Mouse (Mus musculus): Measurements from ENCODE around the gene Gm10985. TPM values are rescaled to one million over a fixed set of nuclear protein-coding genes. Genes with fewer than 3 reads are reported as not detected.

The Gm10985 gene
- total RNA-seq (2021): not detected
- long read RNA-seq, experiment 1: 0 reads
- long read RNA-seq, experiment 2: 0 reads

DNA sequence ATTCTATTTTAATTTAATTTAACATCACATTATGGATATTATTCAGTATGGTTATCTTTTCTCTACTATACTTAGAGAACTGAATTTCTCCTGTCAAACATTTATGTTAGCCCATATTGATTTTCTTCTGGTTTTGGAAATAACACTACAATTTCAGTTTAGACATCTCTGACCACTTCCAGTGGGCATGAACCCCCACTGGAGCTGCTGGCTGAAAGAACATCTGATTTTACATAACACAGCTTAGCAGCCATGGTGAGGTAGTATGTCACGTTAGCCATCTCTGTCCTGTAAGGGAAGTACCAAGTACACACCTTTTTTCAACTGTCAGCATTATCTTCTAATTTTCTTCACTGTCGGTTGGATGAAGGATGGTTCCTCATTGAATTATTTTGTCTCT lies at the start of gene Gm10985:
Gene Gm10985, plus strand, starts transcription at position 301 of the 400 bp plus-strand sequence.
- no peak for DNase-seq
- intact Hi-C loops (cut with DNase I): no loop called here

DNA sequence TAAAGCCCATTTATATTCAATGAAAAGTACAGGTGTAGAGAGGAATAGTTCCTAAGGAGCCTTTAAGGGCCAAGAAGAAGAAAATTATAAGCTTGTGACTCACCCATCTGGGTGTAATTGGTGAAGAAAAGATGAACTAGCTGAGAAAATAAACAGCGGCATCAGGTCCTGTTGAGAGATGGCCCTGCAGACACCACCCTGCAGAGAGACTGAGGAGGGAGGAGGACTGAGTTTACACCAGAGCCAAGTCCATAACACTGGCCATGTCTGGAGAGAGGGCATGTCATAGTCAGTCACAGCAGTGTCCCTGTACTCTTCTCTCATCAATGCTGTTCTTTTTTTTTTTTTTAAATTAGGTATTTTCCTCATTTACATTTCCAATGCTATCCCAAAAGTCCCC lies 48.0 kb upstream of the Gm10985 start:
- no peak for DNase-seq
- intact Hi-C loops (cut with DNase I): no loop called here

DNA sequence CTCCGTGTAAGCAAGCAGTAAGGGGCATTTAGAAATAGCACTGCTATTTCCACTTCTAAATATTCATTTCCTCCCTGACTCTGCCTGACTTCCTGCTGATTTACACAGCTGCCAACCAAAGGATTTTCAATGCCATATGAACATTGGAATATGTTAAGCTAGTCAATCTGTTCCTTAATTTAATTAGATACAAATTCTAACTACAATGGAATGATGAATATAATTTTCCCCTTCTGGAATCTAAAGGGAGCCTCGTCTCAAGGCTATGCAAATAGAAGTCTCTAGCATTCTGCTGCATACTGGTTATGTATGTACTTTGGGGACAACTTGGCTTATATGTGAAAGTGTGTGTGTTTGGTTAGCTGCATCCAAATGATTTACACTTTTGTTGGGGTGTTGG lies 45.2 kb upstream of the Gm10985 start:
- intact Hi-C loops (cut with DNase I): no loop called here
- DNase-seq: no peak

DNA sequence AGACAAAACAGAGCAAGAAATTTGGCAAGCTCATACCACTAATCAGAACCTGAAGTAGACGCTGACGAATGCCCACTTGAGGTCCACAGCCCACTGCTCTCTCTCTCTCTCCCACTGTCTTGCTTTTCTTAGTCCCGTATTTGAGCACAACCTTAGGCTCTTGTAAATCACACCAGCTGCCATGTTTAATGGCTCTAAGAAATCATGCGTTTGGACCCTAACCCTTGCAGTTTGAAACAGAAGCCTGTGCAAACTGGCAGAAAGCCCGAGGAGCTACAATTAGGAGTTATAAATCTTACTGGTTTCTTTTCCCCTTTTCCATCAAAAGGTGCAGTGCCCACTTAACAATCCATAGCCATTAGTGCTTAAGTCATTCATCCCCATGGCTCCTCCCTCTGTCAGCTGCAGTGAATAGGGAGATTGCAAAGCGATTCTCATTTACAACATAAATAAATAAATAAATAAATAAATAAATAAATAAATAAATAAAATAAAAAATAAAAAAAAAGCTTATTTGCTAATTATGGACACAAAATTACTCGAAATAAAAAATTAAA lies 31.4 kb upstream of the Gm10985 start:
- no peak for DNase-seq
- intact Hi-C loops (cut with DNase I): no loop called here

DNA sequence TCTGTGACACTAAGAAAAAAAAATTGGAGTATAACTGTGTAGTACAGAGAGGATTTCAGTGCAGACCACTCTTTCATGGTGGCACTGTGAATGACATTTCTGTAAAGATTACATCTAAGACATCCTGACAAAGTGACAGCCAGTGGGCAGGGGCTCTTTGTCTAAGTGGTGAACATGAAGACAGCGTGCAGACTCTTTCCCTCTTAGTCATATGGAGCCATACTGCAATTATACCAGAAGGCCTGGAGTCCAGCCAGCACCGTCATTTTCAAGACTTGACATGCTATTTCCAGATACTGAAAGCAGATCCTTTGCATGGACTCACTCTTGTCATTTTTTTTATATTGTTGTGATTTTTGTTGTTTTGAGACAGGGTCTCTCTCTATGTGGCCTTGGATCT lies 10.6 kb upstream of the Gm10985 start:
- DNase-seq: no peak
- intact Hi-C loops (cut with DNase I): no loop called here

DNA sequence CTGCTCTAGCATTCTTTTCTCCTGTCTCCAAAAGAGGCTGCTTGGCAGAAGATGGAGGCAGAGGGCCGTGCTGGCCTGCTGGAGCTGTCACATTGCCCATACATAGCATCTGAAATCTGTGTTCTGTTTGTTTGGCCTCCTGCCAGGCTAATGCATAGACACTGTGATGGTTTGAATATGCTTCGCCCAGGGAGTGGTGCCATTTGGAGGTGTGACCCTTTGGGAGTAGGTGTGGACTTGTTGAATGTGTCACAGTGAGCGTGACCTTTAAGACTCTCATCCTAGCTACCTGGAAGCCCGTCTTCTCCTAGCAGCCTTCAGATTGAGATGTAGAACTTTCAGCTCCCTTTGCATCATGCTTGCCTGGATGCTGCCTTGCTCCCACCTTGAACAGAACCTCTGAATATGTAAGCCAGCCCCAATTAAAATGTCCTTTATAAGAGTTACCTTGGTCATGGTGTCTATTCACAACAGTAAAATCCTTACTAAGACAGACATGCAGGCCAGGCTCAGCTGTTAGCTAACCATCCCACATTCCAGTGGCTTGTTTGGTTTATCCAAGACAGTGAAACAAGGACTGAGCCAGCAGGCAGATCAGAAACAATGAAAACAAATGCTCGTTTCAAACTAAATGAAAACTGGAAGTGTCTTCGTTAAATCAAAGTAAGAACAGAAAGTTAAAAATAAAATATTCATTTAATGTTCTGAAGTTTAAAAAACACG lies 1.5 kb downstream of the Gm10985 start:
- no peak for DNase-seq
- intact Hi-C loops (cut with DNase I): no loop called here

DNA sequence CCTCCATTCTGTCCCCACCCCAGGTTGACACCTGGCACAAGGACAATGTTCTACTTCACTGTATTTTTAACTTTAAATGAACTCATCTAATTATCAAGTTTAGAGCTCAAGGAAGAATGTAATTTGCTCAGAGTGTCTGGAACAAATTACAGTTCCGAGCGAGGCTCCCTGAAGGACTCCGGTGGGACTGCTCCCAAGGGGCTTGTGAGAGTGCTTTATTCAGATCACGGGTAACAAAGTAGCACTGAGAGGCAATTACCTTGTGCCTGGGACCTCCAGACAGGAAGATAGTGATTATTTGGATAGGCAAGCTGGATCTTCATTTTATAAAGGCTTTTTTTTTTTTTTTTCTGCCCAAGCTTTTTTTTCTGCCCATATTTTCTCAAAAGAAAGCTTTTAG lies 2.8 kb downstream of the Gm10985 start:
- DNase-seq: no peak
- intact Hi-C loops (cut with DNase I): no loop called here

DNA sequence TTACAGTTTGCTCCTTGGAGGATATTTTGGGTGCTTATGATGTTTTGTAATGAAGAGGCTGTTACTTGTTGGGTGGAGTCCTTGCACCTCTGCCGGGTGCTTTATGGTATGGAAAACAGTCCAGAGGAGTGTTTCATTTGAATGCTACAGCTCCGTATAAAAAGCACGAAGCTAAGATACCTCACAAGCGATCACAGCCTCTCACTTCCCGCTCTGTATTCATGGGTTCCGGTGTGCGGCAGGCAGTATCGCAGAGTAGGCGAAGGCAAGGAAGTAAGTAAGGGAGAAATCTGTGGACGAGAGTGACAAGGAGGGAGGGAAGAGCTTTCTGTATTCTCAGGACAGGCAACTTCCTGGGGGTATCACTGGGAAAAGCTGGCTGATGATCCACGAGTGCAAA lies 3.4 kb downstream of the Gm10985 start:
- DNase-seq: no peak
- intact Hi-C loops (cut with DNase I): no loop called here

DNA sequence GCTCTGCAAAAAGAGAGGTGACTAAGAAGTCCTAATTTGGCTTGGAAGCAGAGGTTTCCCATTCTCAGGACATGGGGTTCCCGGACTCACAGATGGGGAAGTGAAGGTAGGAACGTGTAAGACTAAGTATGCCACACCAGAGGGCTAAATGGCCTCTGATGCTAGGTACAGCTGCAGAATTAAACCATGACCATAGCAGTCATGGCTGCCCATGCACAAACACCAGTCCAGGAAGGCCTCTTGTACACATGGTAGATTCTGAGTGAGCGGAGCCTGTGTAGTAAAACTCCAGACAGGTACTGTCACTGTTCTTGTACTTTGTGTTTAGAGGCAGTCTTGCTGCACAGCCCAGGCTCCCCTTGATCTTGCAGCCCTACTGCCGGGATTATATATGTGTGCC lies 9.4 kb downstream of the Gm10985 start:
- no peak for DNase-seq
- intact Hi-C loops (cut with DNase I): no loop called here

DNA sequence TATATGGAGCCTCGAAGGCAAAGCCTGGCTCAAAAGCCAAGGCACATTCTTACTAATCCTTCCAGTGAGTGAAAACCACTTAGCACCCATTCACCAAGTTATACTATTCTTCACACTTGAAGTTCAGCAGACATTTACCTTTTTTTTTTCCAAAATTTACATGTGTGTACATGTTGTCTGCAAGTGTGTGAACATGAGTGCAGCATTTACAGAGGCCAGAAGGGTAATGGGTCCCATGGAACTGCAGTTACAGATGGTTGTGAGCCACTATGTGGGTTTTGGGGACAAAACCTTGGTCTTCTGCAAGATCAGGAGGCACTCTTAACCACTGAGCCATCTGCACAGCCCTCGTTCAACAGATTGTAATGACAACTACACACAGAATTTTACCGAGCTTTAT lies 9.9 kb downstream of the Gm10985 start:
- no peak for DNase-seq
- intact Hi-C loops (cut with DNase I): no loop called here

DNA sequence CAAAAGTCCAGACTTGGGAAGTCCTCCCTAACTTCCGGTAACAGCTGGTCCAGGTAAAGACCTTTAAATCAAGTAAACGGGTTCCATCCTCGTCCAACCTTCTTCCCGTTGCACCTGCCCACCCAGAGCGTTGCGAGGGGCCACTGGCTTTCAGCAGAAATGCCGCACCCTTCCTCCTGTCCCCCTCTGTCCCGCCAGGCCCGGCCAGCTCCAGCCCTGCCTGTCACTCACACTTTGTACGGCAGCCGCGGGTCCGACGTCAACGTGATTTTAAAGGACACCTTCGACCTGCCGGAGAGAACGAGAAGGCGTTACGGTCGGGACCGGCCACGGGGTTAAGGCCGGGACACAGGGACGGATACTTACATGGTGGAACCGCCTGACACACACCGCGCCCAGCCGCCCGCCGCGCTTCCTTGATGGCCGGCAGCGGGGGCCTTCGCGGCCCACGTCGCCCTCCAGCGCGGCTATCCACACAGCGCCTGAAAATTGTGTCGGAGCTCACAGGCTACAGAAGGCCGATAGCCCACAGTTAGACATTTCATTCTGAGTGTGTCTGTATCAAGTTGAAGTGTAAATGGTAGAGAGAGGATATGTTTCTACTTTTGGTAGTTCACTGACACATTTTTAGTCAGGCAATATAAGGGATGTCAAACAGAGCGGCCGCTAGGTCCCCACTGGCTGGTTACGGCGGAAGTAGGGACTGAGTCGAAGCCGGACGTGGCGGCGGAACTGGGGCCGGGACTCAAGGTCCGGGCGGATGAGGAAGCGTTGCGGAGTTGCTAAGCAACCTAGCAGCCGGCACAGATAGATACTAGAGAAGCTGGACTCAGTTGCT lies 18.7 kb downstream of the Gm10985 start, which contains the start of gene Ufm1:
Gene Ufm1, minus strand, starts transcription at position 448 of the 838 bp plus-strand sequence.
- intact Hi-C loops (cut with DNase I): no loop called here
- peak; percentile 84 to 92 for DNase-seq

DNA sequence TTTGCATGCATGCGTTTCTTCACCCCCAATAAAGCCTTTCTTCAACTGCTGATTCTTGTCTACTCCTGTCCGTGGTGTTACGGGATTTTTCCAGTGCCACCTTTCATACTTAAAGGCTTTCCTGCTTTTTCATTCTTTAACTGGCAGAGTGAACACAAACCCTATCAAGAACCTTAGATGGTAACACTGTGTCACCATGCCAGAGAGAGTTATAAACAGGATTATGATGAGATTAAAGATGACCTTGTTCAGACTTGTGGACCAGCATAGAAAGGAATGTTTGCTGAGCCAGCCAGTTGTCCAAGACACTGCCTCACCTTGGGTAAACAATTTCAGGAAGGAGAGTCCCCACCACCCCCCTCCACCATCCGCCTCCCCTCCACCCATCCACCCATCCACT lies 23.3 kb downstream of the Gm10985 start:
- no peak for DNase-seq
- intact Hi-C loops (cut with DNase I): no loop called here

DNA sequence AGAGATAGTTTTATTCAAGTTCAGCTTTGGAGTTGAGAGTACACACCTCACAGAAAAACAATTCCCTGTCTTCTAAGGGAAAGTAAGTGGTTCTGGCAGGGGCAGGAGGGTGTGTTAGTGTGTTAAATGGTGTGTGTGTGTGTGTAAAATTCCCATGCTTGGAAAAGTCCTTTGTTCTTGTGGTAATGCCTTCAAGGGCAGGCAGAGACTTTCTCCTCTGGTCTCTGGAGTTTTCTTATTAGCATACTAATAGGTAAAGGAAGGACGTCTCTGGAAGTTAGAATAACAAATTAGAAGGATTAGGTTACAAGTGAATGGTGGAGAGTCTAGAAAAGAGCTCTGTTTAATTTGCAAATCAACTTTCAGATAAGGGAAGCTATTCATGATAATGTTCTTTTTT lies 24.4 kb downstream of the Gm10985 start:
- DNase-seq: no peak
- intact Hi-C loops (cut with DNase I): no loop called here

DNA sequence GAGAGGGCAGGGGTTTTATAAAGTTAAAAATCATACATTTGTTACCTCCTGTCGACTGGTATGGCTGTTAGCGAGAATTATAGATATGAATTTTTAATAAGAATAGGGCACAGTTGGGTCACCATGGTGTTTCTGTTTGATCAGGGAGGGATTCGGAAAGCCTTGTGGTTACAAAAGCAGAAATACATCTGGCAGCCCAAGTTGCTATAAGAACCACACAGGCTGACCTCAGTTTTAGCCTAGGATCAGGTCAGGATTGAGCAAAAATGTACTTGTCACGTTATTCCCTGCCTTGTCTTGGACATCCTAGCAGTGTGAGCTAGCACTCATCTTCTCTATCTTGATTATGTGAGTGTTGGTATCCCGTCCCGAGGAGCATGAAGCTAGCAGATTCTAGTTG lies 25.6 kb downstream of the Gm10985 start:
- intact Hi-C loops (cut with DNase I): no loop called here
- no peak for DNase-seq

DNA sequence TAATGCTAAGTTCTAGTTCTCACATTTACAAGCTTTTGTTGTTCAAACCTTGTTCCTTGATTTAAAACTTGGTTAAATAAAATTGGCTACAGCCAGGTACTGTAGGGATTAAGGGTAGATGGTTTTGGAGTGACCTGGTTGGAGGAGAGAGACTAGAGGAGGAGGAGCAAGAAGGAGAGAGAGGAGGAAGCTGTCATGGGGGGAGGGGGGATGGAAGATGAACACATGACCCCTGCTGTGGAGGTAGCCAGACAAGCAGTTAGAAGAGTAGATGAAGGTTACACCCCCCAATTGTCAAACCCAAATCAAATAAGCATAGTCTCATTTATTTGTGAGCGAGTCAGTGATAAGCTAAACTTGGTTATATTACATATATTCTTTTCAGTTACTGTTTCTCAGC lies 26.7 kb downstream of the Gm10985 start:
- intact Hi-C loops (cut with DNase I): no loop called here

DNA sequence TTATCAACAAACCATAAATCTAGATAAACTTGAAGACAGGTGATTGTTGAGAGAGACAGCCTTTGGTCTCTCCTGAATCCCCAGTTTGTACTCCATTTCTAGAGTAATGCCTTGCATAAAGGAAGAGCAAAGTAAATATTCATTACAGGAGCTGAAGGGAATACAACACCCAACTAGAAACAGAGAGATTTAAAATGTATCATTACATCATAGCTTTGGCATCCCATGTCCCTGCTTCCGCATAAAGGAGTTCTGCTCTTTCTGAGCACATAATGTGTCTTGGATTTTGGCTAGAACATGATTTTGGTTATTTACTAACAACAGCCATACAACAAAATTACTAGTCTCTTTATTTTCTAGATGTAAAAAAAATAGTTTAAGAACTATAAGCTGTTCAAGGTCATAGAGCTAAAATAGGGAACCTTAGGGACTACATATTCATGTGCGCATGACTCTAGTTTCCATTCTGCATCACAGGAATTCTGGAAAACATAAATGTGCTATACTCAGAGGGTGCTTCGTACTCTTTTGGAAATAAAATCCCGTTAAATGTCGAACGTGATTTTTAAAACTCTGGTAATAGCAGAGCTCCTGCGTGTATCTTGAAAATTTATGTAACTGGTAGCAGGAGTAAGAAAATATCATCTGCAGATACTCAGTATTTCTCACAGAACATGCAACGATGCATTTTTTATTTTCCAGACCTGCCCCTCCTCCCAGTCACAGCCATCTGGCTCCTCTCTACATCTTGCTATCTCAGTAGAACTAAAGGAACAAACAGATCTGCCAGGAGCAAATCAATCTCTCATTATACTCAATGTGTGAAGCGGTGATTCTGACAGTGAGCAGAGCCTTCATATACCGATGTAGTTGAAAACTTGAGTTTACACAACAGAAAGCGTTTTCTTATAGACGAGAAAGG lies 46.0 kb downstream of the Gm10985 start:
- intact Hi-C loops (cut with DNase I): no loop called here
- DNase-seq: no peak

More for the DNA sequence above, 26.7 kb downstream of the Gm10985 start:
- no peak for DNase-seq
